Mouse (Mus musculus): ENCODE data around the gene Ubap2.

The Ubap2 gene

GRCm38 (mm10) chr4:41259019-41259418 lies 15.9 kb downstream of the Ubap2 start:
- no peak for DNase-seq

GRCm38 (mm10) chr4:41257752-41258151 lies 17.2 kb downstream of the Ubap2 start:
- no peak for DNase-seq

GRCm38 (mm10) chr4:41255564-41256210 lies 19.3 kb downstream of the Ubap2 start:
- no peak for DNase-seq

GRCm38 (mm10) chr4:41253756-41254155 lies 21.2 kb downstream of the Ubap2 start:
- peak; percentile 70 for DNase-seq

GRCm38 (mm10) chr4:41245408-41245807 lies 29.5 kb downstream of the Ubap2 start:
- DNase-seq: no peak

- DNase-seq: no peak
These were observed 34.0 kb downstream of the Ubap2 start for GRCm38 (mm10) chr4:41240916-41241315.

- DNase-seq: no peak
These were observed 39.3 kb downstream of the Ubap2 start for GRCm38 (mm10) chr4:41235621-41236020.

GRCm38 (mm10) chr4:41226351-41226750 lies 48.6 kb downstream of the Ubap2 start:
- peak; percentile 60 for DNase-seq

- DNase-seq: peak; percentile 29
These were observed 49.5 kb downstream of the Ubap2 start for GRCm38 (mm10) chr4:41225412-41225811.

- no peak for DNase-seq
These were observed 66.9 kb downstream of the Ubap2 start for GRCm38 (mm10) chr4:41208050-41208449.

GRCm38 (mm10) chr4:41205751-41206150 lies 69.2 kb downstream of the Ubap2 start:
- no peak for DNase-seq

- no peak for DNase-seq
These were observed 72.8 kb downstream of the Ubap2 start for GRCm38 (mm10) chr4:41202135-41202534.

- DNase-seq: no peak
These were observed 77.9 kb downstream of the Ubap2 start for GRCm38 (mm10) chr4:41196861-41197610.

GRCm38 (mm10) chr4:41195328-41195727 lies 79.6 kb downstream of the Ubap2 start:
- DNase-seq: no peak

- no peak for DNase-seq
These were observed 82.1 kb downstream of the Ubap2 start for GRCm38 (mm10) chr4:41192544-41193512.

- DNase-seq: no peak
These were observed 85.1 kb downstream of the Ubap2 start for GRCm38 (mm10) chr4:41189809-41190208.

GRCm38 (mm10) chr4:41179825-41180725 lies 94.9 kb downstream of the Ubap2 start:
- DNase-seq: no peak

- no peak for DNase-seq
These were observed 100.3 kb downstream of the Ubap2 start for GRCm38 (mm10) chr4:41174631-41175030.

GRCm38 (mm10) chr4:41170970-41171369 lies 104.0 kb downstream of the Ubap2 start:
- DNase-seq: no peak

- DNase-seq: peak; percentile 83
These were observed 109.1 kb downstream of the Ubap2 start for GRCm38 (mm10) chr4:41165693-41166475.

GRCm38 (mm10) chr4:41164974-41165373 lies 110.0 kb downstream of the Ubap2 start:
- DNase-seq: no peak
